Mouse (Mus musculus): Measurements from ENCODE around the gene Tmem131l.

DNA sequence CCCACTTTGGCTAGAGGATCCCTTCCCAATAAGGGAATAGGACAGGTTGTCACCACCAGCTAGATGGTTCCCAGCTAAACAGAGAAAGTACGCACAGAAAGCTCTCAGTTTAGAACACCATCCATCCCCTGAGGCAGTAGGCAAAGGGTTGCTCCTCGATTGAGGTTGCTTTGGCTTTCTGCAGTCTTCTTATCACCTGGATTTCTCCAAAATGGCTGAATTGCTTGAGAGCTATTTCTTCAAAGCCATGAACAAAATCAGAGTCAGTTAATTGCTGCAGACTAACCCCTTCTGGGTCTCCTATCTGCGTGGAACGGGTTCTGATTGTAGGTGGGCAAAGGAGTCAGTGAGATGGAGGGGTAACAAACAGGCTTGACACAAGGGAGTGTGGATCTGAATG is 161.2 kb downstream of the Tmem131l start:
- TF ChIP-seq MAX (IDR thresholded peaks at IDR 0.05; ENCODE audit: low read length) (no peak), GABPA (IDR thresholded peaks at IDR 0.05; ENCODE audit: low read depth, low read length) (no peak), UBTF (IDR thresholded peaks at IDR 0.05; ENCODE audit: borderline replicate concordance, insufficient read depth, low read depth, low read length) (no peak), E2F4 (IDR thresholded peaks at IDR 0.05; ENCODE audit: borderline replicate concordance, low read depth, low read length) (no peak), CTCF (IDR thresholded peaks at IDR 0.05 in 2 of 3, conservative IDR thresholded peaks at IDR 0.05 in 1 of 3; ENCODE audit: control insufficient read depth in 1 of 3, insufficient read depth in 1 of 3, low read depth in 2 of 3, low read length in 3 of 3, poor library complexity in 1 of 3, severe bottlenecking in 1 of 3) (no peak), POLR2A (IDR thresholded peaks at IDR 0.05; ENCODE audit: control insufficient read depth in 1 of 2, insufficient read depth in 1 of 2, low read depth in 1 of 2, low read length in 2 of 2, poor library complexity in 1 of 2) (no peak), JUND (IDR thresholded peaks at IDR 0.05; ENCODE audit: low read depth, low read length) (no peak), MAFK (IDR thresholded peaks at IDR 0.05; ENCODE audit: borderline replicate concordance, low read depth, low read length) (no peak), EP300 (IDR thresholded peaks at IDR 0.05; ENCODE audit: low read depth in 1 of 2, low read length in 2 of 2) (no peak), ZMIZ1 (IDR thresholded peaks at IDR 0.05; ENCODE audit: low read depth, low read length) (no peak), KAT2A (conservative IDR thresholded peaks at IDR 0.05; ENCODE audit: low read depth, low read length) (no peak), POLR2AphosphoS5 (IDR thresholded peaks at IDR 0.05; ENCODE audit: borderline replicate concordance, low read depth, low read length) (no peak)

Measured in MEL (cell line).